Mouse (Mus musculus) ovary, postnatal 10 days (tissue): ENCODE measurements at regions not wholly inside any gene's neighbourhood (a gene's known extent, or its start where the extent isn't known, plus 50 kb on each side); places are given as distances from the start of the nearest gene placed in this dataset.
"Not testable (repeated sequence)": the region's sequence is repeated elsewhere in the genome, so short reads cannot be mapped to it uniquely, and the experiment has no call there.

Experiments
- DNase-seq: peaks from one replicate; pipeline ENCODE4 v3.0.0; 2022; ENCODE audit warnings: low spot score

DNA sequence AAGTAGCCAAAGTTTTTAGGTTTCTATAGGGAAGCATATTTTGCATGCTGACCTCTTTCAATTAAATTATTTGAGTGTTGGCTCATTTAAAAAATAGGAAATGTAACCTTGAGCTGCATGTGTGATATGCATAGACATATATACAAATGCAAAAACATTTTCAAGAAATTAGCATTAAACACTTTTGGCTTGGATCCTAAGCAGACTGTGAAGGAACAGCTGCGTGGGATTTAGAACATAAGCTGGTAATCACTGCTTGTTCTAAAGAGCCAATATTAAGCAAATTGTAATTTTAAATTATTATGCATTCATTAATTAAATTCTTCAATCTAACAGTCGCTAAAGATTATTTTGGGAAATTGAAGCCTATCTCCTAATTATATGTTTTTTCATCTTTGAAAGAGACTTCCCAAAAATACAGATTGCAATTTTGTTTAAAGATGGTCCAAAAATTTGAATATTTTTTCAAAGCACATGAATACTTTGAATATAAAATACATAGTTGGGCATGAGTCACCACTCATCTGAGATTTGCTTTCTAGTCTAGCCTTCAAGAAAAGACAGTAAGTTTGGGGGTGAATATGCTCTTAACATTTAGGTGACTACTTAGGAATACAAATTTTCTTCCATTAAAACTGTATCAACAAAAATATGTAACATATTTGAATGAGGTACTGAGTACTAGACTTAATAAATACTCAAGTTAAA lies 163.3 kb upstream of the Hsf2 start:
- DNase-seq: no peak

DNA sequence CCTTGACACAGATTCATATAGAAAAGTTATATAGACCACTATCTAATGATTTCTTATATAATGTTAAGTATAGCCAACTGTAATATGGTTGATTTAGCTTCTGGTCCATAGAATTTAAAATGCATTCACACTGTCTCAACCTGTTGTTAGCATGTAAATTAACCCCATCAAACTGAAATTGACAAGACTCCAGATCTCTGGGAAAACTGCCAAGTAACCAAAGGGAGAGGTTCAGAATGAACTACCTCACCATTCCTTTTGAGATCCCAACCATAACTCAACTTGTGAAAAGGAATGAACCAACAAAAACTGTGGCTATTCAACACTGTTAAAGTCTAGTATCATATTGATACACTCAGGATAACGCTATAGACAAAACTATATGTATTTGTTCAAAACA lies 162.0 kb upstream of the Hsf2 start:
- DNase-seq: no peak

DNA sequence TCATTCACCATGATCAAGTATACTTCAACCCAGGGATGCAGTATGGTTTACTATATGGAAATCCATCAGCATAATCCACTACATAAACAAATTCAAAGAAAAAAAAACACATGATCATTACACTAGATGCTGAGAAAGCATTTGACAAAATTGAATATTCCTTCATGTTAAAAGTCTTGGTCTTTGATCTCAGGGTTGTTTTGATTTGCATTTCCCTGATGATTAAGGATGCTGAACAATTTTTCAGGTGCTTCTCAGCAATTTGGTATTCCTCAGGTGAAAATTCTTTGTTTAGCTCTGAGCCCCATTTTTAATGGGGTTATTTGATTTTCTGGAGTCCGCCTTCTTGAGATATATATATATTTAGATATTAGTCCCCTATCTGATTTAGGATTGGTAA lies 123.4 kb upstream of the Hsf2 start:
- DNase-seq: not testable (repeated sequence)
